Mouse (Mus musculus) cortical plate, adult 2 months (tissue): ENCODE results near the gene 3110040M04Rik.
"Not testable (repeated sequence)": the region's sequence is repeated elsewhere in the genome, so short reads cannot be mapped to it uniquely, and the experiment has no call there.

Experiments
- CTCF ChIP-seq: fragments of 200-500 bp; IDR thresholded peaks from 2 replicates; pipeline ENCODE4 v1.5.1; 2011; ENCODE audit warnings: mild to moderate bottlenecking, control low read depth, low read length; ENCODE audit not compliant: insufficient read depth; ENCODE audit errors: extremely low read depth
- POLR2A ChIP-seq: fragments of 200-500 bp; IDR thresholded peaks from 2 replicates; pipeline ENCODE4 v1.6.1; 2011; ENCODE audit warnings: mild to moderate bottlenecking, low read length, control low read depth; ENCODE audit not compliant: insufficient read depth; ENCODE audit errors: extremely low read depth

DNA sequence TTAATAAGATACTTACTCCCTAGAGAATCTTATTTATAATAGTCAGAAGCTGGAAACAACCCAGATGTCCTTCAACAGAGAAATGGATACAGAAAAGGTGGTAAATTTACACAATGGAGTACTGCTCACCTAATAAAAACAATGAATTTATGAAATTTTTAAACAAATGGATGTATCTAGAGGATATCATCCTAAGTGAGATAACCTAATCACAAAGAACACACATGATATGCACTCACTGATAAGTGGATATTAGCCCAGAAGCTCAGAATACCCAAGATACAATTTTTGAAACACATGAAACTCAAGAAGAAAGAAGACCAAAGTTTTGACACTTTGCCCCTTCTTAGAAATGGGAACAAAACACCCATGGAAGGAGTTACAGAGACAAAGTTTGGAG lies 5.0 kb downstream of the 3110040M04Rik start:
- TF ChIP-seq POLR2A, CTCF: not testable (repeated sequence)
